Mouse (Mus musculus): ENCODE measurements at regions not wholly inside any gene's neighbourhood (a gene's known extent, or its start where the extent isn't known, plus 50 kb on each side); places are given as distances from the start of the nearest gene placed in this dataset.

DNA sequence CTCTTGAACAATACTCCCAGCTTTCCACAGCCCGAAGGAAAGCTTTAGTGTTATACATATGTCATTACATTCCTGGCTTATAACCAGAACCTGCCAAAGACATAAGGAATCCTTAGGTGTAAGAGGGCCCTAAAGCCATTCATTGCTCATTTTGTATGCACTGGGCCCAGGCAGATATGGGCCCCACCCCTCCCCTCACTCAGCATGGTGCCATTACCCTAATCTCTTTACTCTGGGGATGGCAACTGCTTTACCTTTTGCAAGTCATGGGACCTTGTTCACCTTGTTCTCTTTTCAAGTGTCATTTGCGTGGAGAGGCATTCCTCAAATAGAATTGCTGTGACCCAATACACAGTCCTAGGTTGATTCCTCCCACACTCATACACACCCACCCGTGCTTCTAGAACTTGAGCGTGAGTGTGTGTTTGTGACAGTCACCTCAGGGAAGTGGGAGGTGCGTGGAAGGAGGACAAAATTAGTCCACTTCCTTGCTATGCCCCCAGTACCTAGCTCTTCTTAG, 419.5 kb upstream of the Cdh4 start:
- DNase-seq, result no peak

DNA sequence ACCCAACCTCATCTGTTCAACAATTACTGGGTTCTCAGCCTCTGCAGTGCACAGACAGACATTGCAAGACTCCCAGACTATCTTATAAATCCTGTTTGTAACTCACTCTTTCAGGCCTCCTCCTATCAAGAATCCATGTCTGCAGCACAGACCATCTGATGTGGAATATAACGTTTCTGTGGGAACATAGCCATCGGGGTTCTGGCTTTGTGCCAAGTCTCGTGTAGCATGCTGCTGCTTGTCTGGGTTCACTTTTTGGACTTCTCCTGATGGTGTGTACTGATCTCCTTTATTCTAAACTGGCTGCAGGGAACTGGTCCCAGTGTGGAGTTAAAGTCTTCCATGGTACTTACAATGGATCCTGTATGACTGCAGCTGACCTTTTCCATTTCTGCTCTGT, 418.0 kb upstream of the Cdh4 start:
- no peak for DNase-seq

DNA sequence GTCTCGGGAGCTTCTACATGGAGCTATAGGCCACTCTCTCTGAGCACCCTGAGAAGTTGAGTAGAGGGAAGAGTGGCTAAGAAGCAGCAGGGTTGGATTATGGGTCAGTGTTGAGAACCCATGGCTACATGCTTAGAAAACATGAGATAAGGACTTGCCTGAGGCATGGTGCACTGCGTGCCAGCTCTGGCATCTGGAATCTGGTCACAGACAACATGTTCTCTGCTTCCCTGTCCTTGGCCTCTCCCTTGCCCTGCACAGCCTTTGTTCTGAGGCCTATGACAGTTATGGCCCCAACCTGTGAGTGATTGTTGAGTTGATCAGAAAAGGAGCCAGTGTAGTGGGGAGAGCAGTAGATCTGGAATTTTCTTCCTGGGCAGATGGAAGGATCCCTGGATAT, 409.1 kb upstream of the Cdh4 start:
- no peak for DNase-seq

DNA sequence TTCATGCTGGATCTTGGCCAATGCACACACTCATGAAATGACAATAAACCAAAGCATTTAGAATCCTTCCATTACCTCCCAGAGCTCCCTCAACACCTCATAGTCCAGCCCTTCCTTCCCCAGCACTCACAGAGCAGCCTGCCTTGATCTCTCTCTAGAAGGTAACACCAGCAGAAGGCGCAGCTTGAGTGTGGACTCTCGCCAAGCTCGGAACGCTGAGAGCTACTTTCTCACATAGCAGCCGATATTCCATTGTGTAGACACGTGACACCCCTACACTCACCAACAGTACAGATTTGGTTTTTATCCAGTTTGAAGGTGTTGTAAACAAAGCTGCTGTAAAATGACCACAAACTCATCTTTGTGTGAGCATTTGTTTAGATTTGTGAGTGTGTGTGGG, 406.8 kb upstream of the Cdh4 start:
- DNase-seq, result peak; percentile 24

DNA sequence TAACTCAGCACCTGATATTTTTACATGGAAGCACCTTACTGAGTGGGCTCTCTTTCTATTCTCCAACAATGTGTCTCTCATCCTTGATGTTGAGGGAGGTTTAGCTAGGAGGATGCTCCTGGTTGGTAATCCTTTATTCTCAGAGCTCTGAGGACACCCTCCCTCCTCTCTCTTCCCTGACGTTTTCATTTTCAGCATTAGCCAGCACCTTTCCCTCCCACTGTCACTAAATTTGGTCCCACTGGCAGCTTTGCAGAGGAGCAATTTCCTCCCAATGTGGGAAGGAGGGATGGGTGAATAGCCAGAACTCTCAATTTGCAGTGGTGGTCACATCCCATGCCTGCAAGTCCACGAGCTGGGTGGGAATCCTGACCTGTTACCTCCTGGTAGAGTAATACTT, 402.5 kb upstream of the Cdh4 start:
- no peak for DNase-seq

DNA sequence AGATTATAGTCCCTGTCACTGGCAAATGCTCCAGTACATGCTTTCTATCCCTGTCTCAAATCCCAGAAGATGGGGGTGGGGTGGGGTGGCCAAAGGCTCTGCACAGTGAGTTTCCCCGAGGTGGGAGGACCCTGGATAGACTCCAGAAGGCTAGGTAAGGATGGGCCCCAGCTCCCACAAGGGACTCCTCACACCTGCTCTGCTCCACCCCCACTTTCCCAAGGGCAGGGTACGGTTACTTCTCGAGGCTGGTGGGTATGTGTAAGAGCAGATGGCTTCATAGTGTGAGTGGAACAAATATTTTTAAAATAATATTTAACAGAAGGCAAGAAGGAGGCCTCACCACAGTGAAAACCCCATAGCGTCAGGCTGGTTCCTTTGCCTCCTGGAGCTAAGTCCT, 398.6 kb upstream of the Cdh4 start:
- DNase-seq, result no peak

DNA sequence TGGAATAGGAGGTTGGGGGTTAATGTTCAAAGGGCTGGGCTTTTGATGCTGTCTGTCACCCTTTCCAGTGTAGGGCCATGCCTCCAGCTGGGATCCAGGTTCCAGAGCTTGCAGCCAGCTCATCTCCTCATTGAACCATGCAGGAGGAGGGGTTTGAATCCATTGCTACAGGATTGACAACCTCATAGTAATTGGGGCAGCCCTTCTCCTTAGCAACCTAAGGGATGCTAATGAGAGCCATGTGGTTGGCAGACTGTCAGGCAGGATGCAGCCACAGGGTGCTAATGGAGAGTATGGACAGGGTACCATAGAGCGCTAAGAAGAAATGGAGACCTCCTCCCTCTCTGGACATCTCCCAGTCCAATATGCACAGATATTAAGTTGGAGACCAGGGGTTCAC, 396.9 kb upstream of the Cdh4 start:
- DNase-seq, result no peak

DNA sequence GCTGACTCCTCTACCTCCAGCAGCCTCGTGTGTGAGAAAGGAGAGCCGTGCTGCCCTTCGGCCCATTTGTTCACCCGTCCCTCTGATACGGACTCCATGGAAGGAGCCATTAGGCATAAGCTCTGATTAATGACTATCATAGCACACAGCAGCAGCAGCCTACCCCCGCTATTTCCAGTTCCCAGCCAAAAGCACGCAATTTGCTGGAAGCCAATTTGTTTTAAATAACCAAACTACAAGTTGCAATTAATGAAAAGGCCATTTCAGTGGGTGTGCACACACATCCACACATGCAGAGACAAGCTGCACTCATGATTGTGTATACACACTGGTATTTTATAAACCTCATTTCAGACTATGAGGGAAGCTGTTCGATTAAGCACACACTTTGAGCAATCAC, 387.8 kb upstream of the Cdh4 start:
- no peak for DNase-seq

DNA sequence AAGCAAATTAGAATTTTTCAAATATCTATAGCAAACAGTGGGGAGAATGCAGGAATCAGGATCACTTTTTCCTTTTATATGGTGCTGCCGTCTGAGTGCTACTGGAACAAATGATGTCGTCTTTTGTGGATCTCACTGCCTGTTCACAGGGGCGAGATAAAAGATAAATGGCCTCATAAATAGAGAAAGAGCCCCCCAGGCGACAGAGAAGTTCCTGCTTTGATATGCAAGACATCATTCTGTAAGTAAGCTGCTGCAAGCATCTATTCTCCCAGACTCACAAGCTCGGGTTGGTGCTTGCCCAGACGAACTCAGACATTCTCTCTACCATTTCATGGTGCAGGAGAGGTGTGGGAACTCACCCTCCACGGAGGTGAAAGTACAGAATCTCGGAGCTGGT, 377.6 kb upstream of the Cdh4 start:
- DNase-seq, result no peak

DNA sequence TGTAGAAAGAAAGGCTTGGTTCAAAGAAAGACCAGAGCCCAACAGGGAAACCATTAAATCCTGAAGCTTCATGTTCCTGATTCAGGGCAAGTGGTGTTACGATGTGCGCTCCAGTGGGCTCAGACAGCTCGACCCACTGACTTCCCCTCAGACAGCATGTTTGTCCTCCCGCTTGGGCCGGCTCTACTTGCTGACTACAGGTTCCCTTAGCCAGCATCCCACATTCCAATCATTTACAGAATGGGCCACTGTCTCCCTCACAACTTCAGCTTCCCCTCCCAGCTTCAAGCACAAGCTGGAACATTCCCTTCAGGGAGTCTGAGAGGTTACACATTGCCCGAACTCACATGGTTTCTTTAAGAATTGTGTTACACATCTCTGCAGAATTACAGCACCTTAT, 372.7 kb upstream of the Cdh4 start:
- no peak for DNase-seq

DNA sequence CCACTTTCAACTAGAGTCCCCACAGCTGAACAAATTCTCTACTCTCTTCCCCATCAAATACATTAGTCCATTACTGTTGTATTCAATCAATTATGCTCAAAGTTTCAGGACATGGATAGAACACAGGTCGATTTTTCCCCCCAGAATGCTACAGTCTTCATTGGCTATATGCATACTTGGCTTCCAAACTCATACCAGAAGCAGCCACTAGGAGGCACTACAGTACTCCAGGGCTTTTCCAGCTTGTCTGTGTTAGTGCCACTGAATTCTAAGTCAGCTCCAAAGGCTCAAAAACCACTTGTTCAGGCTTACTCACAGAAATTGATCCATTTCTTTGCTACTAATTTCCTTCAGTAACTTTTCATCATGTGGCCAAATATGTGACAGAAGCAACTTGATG, 371.9 kb upstream of the Cdh4 start:
- peak; percentile 3 to 13 for DNase-seq

DNA sequence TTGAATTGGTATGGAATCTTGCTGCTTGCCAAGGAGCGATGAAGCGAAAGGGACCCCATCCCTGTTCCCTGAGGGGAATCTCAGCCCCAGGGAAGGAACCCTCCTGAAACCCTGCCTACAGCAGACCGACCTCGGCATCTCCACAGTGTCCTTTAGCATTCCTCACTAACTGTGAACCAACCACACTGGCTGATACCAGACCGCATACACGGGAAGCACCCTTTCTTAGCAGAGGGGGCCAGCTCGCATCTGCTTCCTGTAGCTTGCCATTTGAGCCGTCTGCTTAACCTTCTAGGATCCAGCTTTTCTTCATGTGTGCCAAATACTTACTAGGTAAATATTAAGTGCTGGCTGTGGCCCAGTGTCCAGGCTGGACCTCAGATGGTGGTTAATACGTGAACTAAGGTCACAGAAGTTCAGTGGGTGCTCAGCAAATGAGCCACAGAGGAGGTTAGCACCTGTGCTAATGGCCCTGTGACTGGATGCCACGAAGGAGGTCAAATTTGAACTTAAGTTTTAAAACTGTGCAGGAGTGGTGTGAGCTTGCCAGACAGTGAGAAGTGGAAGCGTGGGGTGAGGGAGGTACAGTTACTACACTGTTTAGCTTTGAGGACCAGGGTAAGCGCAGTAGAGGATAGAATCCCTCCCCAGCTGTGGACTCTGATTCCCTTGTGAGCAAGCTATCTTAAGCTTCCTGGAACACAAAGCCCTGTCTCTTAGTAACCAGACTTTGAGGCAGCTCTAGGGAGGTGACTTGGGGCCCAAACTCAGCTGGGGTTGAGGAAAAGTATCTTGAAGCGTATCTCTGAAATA, 361.6 kb upstream of the Cdh4 start:
- no peak for DNase-seq

DNA sequence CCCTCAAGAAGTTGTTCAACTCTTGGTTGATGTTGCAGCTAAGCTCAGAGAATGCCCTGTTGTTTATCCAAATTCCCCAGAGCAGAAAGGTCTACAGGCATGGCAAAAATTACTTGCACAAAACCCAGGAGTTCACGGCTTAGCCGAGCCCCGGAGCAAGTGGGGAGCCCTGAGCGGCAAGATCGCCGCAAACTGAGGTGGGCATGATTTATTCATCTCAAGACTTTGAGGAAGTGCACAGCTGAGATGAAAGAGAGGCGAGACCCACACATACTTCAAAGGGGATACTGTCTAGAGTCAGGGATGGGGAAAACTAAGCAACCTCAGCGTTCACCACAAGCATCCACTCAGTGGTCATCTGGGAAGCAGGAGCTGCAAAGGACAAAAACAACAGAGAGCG, 355.3 kb upstream of the Cdh4 start:
- DNase-seq, result no peak

DNA sequence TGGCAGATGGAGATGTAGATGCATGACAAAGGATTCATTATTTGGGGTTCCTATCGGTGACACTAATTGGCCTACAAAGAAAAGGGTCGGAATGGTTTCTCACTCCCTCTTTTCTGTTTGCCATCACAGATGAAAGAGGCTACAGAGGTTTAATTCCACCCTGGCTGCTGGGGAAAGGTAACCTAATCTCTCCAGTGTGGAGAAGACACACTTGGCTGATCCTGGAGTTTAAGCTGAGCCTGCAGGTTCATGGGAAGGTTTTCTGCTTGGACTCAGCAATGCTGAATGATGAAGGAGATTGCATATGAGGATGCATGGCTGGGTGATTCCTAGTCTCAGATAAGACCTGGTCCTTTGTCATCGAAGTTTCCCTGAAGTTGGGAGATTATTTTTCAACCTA, 350.8 kb upstream of the Cdh4 start:
- DNase-seq, result no peak

DNA sequence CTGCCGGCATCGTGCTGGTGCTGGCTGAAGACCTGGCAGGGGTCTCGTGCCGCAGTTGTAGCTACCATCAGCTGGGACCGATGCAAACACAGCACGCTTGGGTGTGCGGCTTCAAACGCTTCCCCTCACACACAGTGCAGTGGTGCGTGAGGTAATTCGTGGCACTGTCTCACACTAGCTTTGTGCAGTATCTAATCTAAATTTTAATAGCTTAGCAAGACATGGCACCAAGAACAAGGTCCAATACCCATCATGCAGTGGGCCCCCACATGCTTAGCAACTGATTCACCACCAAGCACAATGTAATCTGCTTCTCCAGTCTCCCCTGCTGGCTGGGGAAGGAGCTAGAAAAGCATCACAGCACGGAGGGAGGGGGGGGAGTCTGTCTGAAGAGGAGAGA, 348.2 kb upstream of the Cdh4 start:
- peak in 1 of 2 experiments; percentile 2 for DNase-seq

DNA sequence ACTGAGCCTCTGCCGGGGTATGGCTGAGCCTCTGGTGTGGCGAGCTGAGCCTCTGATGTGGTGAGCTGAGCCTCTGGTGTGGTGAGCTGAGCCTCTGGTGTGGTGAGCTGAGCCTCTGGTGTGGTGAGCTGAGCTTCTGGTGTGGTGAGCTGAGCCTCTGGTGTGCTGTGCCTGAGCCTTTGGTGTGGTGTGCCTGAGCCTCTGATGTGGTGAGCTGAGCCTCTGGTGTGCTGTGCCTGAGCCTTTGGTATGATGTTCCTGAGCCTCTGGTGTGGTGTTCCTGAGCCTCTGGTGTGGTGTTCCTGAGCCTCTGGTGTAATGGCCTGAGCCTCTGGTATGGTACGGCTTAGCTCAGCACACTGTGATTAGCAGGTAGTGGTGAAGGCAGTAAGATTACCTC, 346.2 kb upstream of the Cdh4 start:
- DNase-seq, result no peak

DNA sequence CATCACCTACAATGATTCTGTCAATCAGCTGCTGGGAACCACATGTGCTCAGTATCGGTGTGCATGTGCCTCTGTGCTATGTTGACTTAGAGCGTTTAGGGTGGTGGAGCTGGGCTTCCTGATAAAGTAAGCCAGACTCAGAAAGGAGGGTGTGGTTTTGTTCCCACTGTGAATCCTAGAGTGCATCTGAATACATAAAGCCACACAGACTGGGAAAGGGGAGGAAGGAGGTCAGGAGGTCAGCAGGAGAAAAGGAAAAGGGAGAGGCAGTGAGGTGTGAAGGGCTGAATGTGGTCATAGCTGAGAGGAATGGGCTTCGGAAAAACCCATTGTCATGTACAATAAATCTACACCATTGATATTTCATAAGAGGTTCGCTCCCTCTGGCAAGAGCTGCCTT, 345.4 kb upstream of the Cdh4 start:
- no peak for DNase-seq

DNA sequence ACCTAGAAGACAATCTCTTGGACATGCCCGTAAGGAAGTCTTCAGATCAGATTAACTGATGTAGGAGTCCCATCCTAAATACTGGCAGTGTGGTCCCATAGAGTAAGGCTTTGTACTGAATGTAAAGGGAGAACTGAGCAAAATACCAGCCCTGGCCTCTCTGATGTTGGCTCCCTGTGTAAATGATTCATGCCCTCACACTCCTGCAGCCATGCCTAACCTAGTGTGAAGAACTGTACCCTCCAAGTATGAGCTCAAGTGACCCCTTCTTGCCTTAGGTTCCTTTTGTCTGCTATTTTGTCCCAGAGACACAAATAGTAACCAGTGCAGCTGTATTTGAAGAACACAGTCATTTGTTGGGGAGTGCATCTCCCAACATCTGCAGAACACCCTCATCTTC, 342.4 kb upstream of the Cdh4 start:
- no peak for DNase-seq

DNA sequence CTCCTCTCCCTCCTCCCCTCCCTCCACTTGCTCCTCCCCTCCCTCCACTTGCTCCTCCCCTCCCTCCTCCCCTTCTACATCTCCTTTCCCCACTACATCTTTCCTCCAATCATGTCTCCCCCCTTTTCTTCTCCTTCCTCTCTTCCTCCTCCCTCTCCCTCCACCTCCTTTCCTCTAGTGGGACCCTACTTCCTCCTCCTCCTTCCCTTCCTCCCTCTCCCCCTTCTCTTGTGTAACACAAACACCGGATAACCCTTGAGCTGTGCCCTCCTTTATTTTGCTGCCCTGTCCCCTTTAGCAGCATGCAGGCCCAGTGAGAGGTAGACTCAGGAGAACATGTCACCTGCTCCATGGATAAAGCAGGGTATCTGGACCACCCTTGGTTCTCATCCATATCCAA, 339.1 kb upstream of the Cdh4 start:
- no peak for DNase-seq

DNA sequence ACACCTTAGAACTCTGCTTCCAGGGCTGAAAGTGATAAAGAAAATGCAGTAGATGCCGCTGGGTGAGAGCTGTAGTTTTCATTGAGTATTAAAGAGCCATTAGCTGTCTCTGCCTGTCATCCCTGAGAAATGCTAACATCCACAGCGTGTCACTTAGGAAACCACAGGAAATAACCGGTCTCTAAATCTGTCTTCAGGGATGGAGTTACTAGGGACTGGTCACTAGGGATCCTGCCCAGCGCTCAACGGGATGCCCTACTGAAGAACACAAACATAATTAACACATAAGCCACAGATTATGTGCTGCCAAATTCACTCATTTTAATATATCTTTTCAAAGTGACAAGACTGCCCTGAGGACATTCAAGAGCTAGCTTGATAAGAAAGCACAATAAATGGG, 329.3 kb upstream of the Cdh4 start:
- no peak for DNase-seq

DNA sequence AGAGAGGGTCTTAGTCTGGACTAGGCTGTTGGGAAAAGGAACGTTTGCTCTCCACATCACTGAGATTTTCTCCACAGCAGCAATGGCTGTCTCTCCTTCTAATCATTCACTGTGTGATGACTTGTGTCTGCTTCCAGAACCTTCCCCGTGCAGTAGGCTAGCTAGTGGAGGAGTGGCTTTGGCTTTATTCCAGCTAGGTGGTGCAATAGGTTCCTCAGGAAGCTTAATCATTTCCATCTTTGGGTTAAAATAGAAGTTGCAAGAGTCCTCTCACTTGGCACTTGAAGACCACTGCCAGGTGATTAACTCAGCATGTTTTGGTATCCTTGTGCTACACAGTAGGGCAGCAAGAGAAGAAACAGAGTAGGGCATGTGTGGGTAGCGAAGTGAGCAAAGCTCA, 314.2 kb upstream of the Cdh4 start:
- no peak for DNase-seq

DNA sequence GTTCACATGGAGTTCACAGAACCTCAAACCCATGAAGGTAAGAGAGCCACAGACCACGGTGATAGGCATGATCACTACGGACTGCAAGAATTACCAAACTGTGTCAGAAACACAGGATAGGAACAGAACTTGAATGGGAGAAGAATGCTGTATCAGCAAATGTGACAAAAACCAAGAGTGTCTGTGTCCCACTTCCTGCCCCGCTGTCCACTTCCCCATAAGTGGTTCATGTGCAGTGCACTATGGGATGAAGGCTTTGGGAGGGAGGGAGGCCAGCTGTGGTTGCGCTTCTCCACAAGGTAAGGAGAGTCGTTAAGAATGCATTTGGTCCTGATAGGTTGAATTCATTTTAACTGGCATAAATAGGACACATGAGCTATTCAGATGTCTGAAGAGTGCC, 313.8 kb upstream of the Cdh4 start:
- no peak for DNase-seq

DNA sequence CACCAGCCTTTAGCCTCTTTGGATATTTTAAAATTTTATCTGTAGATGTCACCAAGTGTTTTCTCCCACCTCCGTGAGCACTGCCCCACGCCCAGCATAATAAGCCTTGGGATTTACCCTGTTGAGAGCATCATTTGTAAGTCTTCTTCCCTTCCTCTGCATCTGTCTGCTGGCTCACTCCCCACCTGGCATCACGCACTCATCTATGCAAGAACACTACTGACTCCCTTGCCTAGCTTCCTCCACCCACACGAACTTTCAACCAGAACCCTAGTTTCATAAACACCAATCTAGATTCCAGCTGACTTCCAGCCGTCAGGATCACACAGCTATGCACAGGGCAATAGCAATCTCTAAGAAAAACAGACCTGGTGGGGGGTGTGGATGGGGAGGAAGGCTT, 311.2 kb upstream of the Cdh4 start:
- no peak for DNase-seq

DNA sequence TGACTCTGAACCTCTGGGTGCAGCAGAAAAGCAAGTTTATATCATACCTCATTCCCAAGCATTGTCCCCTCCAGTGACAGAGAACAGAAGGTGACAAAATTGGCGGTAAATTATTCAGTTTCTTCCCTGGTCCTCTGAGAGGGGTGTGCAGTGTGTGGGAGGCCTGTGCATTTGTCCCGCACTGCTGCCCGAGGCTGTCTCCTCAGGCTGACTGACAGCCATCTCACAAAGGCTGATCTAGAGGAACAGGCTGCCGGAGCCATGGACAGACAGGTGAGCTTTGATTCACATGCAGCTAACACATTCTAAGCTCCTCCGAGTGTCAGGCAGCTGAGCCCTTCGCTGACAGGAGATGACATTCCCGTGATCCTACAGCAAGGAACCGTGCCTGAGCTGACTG, 299.9 kb upstream of the Cdh4 start:
- no peak for DNase-seq

DNA sequence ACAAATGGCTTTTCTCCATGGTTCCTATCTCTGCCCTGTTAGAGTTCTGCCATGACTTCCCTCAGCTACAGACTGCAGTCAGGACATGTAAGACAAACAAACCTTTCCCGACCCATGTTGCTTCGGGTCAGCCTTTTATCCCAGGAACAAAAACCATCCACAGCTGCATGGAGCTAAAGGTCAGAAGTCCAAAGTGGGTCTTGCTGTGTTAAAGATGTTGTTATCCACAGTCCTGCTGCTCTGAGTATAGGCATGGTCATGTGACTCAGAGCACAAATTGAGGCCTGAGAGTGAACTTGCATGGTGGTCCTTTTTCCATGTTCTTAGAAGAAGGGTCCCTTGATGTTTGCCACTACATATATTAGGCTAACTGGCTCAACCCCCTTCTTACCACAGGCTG, 296.5 kb upstream of the Cdh4 start:
- no peak for DNase-seq
